Mouse (Mus musculus): ENCODE data around the gene Magi3. TPM values are rescaled to one million over a fixed set of nuclear protein-coding genes. Genes with fewer than 3 reads are reported as not detected.

Gene Magi3
- total and polyA plus RNA-seq, 2 experiments: 5.0 to 17.7 TPM

GRCm38 (mm10) chr3:104101721-104102120 is 118.5 kb downstream of the Magi3 start:
- DNase-seq (ENCODE audit: extremely low read depth, low read depth, low spot score): no peak
- no peaks in the 10 kb centered on the region; the same call in 1 of the 2 replicates for H3K79me2 ChIP-seq (ENCODE audit: control insufficient read depth, insufficient read depth, low read length)
- H3K36me3 ChIP-seq (ENCODE audit: control insufficient read depth, insufficient read depth, low read length): no peaks in the 10 kb centered on the region
- TF ChIP-seq CTCF (IDR thresholded peaks at IDR 0.05; ENCODE audit: low read depth, low read length) (no peak), POLR2A (IDR thresholded peaks at IDR 0.05; ENCODE audit: extremely low read depth, insufficient read depth, low read length) (no peak)
- H3K4me3 ChIP-seq (ENCODE audit: insufficient read depth, low read depth, low read length): no peak overlapping the region
- no peak overlapping the region for H3K9ac ChIP-seq (ENCODE audit: low read depth, low read length)
- H3K27ac ChIP-seq (replicated peaks; ENCODE audit: insufficient read depth, low read depth, low read length): no peak overlapping the region
- 74% methylated on average over 3 of the region's 3 CpGs for WGBS
- H3K4me1 ChIP-seq (ENCODE audit: control insufficient read depth, insufficient read depth, low read length): no peaks in the 10 kb centered on the region; the same call in 1 of the 2 replicates
- H3K27me3 ChIP-seq (ENCODE audit: control insufficient read depth, insufficient read depth, low read length): no peaks in the 10 kb centered on the region

GRCm38 (mm10) chr3:104101249-104101648 is 118.9 kb downstream of the Magi3 start:
- H3K4me1 ChIP-seq (ENCODE audit: control insufficient read depth, insufficient read depth, low read length): no peaks in the 10 kb centered on the region; the same call in 1 of the 2 replicates
- no peaks in the 10 kb centered on the region for H3K36me3 ChIP-seq (ENCODE audit: control insufficient read depth, insufficient read depth, low read length)
- no peaks in the 10 kb centered on the region for H3K27me3 ChIP-seq (ENCODE audit: control insufficient read depth, insufficient read depth, low read length)
- H3K27ac ChIP-seq (replicated peaks; ENCODE audit: insufficient read depth, low read depth, low read length): no peak overlapping the region
- no peak overlapping the region for H3K9ac ChIP-seq (ENCODE audit: low read depth, low read length)
- no peaks in the 10 kb centered on the region; the same call in 1 of the 2 replicates for H3K79me2 ChIP-seq (ENCODE audit: control insufficient read depth, insufficient read depth, low read length)
- no peak for DNase-seq (ENCODE audit: extremely low read depth, low read depth, low spot score)
- H3K4me3 ChIP-seq (ENCODE audit: insufficient read depth, low read depth, low read length): no peak overlapping the region
- no peak for TF ChIP-seq POLR2A (IDR thresholded peaks at IDR 0.05; ENCODE audit: extremely low read depth, insufficient read depth, low read length)
- no peak for TF ChIP-seq CTCF (IDR thresholded peaks at IDR 0.05; ENCODE audit: low read depth, low read length)

- peaks cover 3% of the 10 kb centered on the region; the same call in 1 of the 2 replicates for H3K36me3 ChIP-seq (ENCODE audit: control insufficient read depth, insufficient read depth, low read length)
- no peak overlapping the region for H3K4me3 ChIP-seq (ENCODE audit: insufficient read depth, low read depth, low read length)
- H3K9ac ChIP-seq (ENCODE audit: low read depth, low read length): no peak overlapping the region
- no peak overlapping the region for H3K27ac ChIP-seq (replicated peaks; ENCODE audit: insufficient read depth, low read depth, low read length)
- 60% methylated on average over 3 of the region's 3 CpGs for WGBS
- H3K27me3 ChIP-seq (ENCODE audit: control insufficient read depth, insufficient read depth, low read length): no peaks in the 10 kb centered on the region
- no peak for DNase-seq (ENCODE audit: extremely low read depth, low read depth, low spot score)
- no peaks in the 10 kb centered on the region; the same call in 1 of the 2 replicates for H3K79me2 ChIP-seq (ENCODE audit: control insufficient read depth, insufficient read depth, low read length)
- no peak for TF ChIP-seq CTCF (IDR thresholded peaks at IDR 0.05; ENCODE audit: low read depth, low read length)
- no peak for TF ChIP-seq POLR2A (IDR thresholded peaks at IDR 0.05; ENCODE audit: extremely low read depth, insufficient read depth, low read length)
- peaks cover 2% of the 10 kb centered on the region; the same call in 1 of the 2 replicates for H3K4me1 ChIP-seq (ENCODE audit: control insufficient read depth, insufficient read depth, low read length)
Measured at GRCm38 (mm10) chr3:104095936-104096335, 124.2 kb downstream of the Magi3 start.

GRCm38 (mm10) chr3:104094646-104095045 is 125.5 kb downstream of the Magi3 start:
- no peak overlapping the region for H3K9ac ChIP-seq (ENCODE audit: low read depth, low read length)
- peaks cover 2% of the 10 kb centered on the region; the same call in 1 of the 2 replicates for H3K4me1 ChIP-seq (ENCODE audit: control insufficient read depth, insufficient read depth, low read length)
- no peak for TF ChIP-seq POLR2A (IDR thresholded peaks at IDR 0.05; ENCODE audit: extremely low read depth, insufficient read depth, low read length)
- TF ChIP-seq CTCF (IDR thresholded peaks at IDR 0.05; ENCODE audit: low read depth, low read length): no peak
- WGBS: 95% methylated on average over 1 of the region's 1 CpGs
- no peaks in the 10 kb centered on the region; the same call in 1 of the 2 replicates for H3K79me2 ChIP-seq (ENCODE audit: control insufficient read depth, insufficient read depth, low read length)
- no peak for DNase-seq (ENCODE audit: extremely low read depth, low read depth, low spot score)
- peaks cover 3% of the 10 kb centered on the region; the same call in 1 of the 2 replicates for H3K36me3 ChIP-seq (ENCODE audit: control insufficient read depth, insufficient read depth, low read length)
- no peaks in the 10 kb centered on the region for H3K27me3 ChIP-seq (ENCODE audit: control insufficient read depth, insufficient read depth, low read length)
- no peak overlapping the region for H3K4me3 ChIP-seq (ENCODE audit: insufficient read depth, low read depth, low read length)
- H3K27ac ChIP-seq (replicated peaks; ENCODE audit: insufficient read depth, low read depth, low read length): no peak overlapping the region

- Histone ChIP-seq H3K9ac (ENCODE audit: low read depth, low read length) (no peak overlapping the region), H3K27ac (replicated peaks; ENCODE audit: insufficient read depth, low read depth, low read length) (no peak overlapping the region), H3K4me1 (ENCODE audit: control insufficient read depth, insufficient read depth, low read length) (peaks cover 2% of the 10 kb centered on the region; the same call in 1 of the 2 replicates), H3K4me3 (ENCODE audit: insufficient read depth, low read depth, low read length) (no peak overlapping the region), H3K79me2 (ENCODE audit: control insufficient read depth, insufficient read depth, low read length) (no peaks in the 10 kb centered on the region; the same call in 1 of the 2 replicates), H3K36me3 (ENCODE audit: control insufficient read depth, insufficient read depth, low read length) (peaks cover 3% of the 10 kb centered on the region; the same call in 1 of the 2 replicates), H3K27me3 (ENCODE audit: control insufficient read depth, insufficient read depth, low read length) (no peaks in the 10 kb centered on the region)
- peak; percentile 68 for DNase-seq (ENCODE audit: extremely low read depth, low read depth, low spot score)
- WGBS: 30% methylated on average over 5 of the region's 5 CpGs
- TF ChIP-seq POLR2A (IDR thresholded peaks at IDR 0.05; ENCODE audit: extremely low read depth, insufficient read depth, low read length) (no peak), CTCF (IDR thresholded peaks at IDR 0.05; ENCODE audit: low read depth, low read length) (no peak)
Measured at GRCm38 (mm10) chr3:104092759-104093158, 127.4 kb downstream of the Magi3 start.

GRCm38 (mm10) chr3:104082031-104082430 is 138.1 kb downstream of the Magi3 start:
- 23% methylated on average over 1 of the region's 1 CpGs for WGBS
- DNase-seq (ENCODE audit: extremely low read depth, low read depth, low spot score): no peak
- no peaks in the 10 kb centered on the region for H3K4me1 ChIP-seq (ENCODE audit: control insufficient read depth, insufficient read depth, low read length)
- TF ChIP-seq CTCF (IDR thresholded peaks at IDR 0.05; ENCODE audit: low read depth, low read length) (no peak), POLR2A (IDR thresholded peaks at IDR 0.05; ENCODE audit: extremely low read depth, insufficient read depth, low read length) (no peak)
- H3K36me3 ChIP-seq (ENCODE audit: control insufficient read depth, insufficient read depth, low read length): peaks cover 7% of the 10 kb centered on the region; the same call in 1 of the 2 replicates
- H3K79me2 ChIP-seq (ENCODE audit: control insufficient read depth, insufficient read depth, low read length): no peaks in the 10 kb centered on the region
- H3K27ac ChIP-seq (replicated peaks; ENCODE audit: insufficient read depth, low read depth, low read length): no peak overlapping the region
- no peaks in the 10 kb centered on the region for H3K27me3 ChIP-seq (ENCODE audit: control insufficient read depth, insufficient read depth, low read length)
- no peak overlapping the region for H3K9ac ChIP-seq (ENCODE audit: low read depth, low read length)
- H3K4me3 ChIP-seq (ENCODE audit: insufficient read depth, low read depth, low read length): no peak overlapping the region

All from liver, adult 2 months (tissue).